Mouse (Mus musculus): ENCODE results near the gene Camk1d. TPM values are rescaled to one million over a fixed set of nuclear protein-coding genes. Genes with fewer than 3 reads are reported as not detected.
A peak's percentile ranks its signal among the peaks of the same experiment; 100 is the strongest.

Camk1d gene
- total and polyA plus RNA-seq, 3 experiments, result 4.6 to 12.4 (median 4.8) TPM

DNA sequence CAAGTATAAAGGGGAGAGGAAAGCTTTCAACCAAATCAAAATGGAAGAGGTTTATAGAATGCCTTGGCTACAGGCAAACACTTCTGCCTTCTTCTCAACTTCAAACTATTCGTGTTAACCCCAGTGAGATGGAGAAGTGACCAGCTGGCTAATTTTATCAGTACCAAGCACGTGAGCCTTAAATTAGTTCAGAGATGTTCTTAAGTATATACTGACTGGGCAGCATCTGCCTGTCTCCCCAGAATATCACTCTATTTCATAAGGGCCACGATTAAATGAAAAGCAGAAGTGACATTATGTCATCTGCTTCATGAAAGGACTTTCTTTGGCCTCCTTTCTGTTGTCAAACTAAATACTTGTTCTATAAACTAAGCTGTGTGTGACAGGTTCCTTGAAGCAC lies 22.6 kb downstream of the Camk1d start:
- no peak for DNase-seq (ENCODE audit: extremely low read depth)
- dilution Hi-C loops (cut with MboI; ENCODE audit: extremely low pct_ligation_motif_present, extremely low pct_unique_long_range_greater_than_20kb, low sequenced_read_pairs) (no loop called here), in situ Hi-C loops (cut with MboI; ENCODE audit: low pct_ligation_motif_present, low pct_unique_long_range_greater_than_20kb, low sequenced_read_pairs) (no loop called here)
- Histone ChIP-seq H3K4me2 (ENCODE audit: insufficient read depth, low read depth, poor library complexity, severe bottlenecking) (no peak overlapping the region), H3K9me3 (replicated peaks; ENCODE audit: low read length) (peaks cover 6% of the 10 kb centered on the region), H3K36me3 (replicated peaks in 1 of 2; ENCODE audit: control insufficient read depth in 1 of 2, insufficient read depth in 1 of 2, low read length in 1 of 2) (peaks cover 0 to 43% of the 10 kb centered on the region in 2 experiments), H3K27ac (ENCODE audit: insufficient read depth, low read depth) (no peak overlapping the region), H3K4me1 (ENCODE audit: control insufficient read depth in 1 of 2, insufficient read depth in 2 of 2) (peaks cover 0 to 4% of the 10 kb centered on the region in 2 experiments; a peak in 2 of 4 replicates), H3K79me2 (replicated peaks; ENCODE audit: control insufficient read depth, extremely low read depth, insufficient read depth, poor library complexity, severe bottlenecking) (no peaks in the 10 kb centered on the region), H3K4me3 (replicated peaks in 1 of 3; ENCODE audit: low read depth in 2 of 3, low read length in 2 of 3, poor library complexity in 1 of 3) (no peak overlapping the region), H3K27me3 (replicated peaks) (no peaks in the 10 kb centered on the region), H3K9ac (ENCODE audit: insufficient read depth, low read depth) (no peak overlapping the region)
- no peak for TF ChIP-seq POLR2A (IDR thresholded peaks at IDR 0.05; ENCODE audit: low read depth, low read length)
- no peak for TF ChIP-seq GABPA (IDR thresholded peaks at IDR 0.05; ENCODE audit: insufficient replicate concordance, low read depth, low read length)
- no peak for TF ChIP-seq ETS1 (conservative IDR thresholded peaks at IDR 0.05; ENCODE audit: low read depth, low read length)

DNA sequence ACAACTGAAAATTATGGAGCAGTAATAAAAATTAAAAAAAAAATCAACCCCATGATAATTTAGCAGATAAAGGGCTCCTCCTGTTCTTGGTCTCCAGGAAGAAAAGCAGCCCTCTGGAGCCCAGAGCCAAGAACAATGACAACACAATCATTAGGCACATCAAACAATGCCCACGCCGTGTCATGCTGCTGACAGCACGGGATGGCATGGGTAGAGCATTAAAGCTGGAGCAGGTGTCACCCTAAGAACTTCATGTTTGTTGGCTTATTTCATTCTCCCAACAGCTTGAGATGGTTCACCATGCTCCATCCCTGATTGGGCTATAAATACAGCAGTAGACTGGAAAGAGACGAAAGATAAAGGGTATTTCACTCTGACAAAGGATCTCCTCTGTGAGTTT lies 30.9 kb downstream of the Camk1d start:
- in situ Hi-C loops (cut with MboI; ENCODE audit: low pct_ligation_motif_present, low pct_unique_long_range_greater_than_20kb, low sequenced_read_pairs), result no loop called here
- H3K4me2 ChIP-seq (ENCODE audit: insufficient read depth, low read depth, poor library complexity, severe bottlenecking), result no peak overlapping the region
- H3K9me3 ChIP-seq (replicated peaks; ENCODE audit: low read length), result peaks cover 3% of the 10 kb centered on the region

GRCm38 (mm10) chr2:5681909-5682308 lies 32.4 kb downstream of the Camk1d start:
- Histone ChIP-seq H3K9ac (ENCODE audit: insufficient read depth, low read depth) (no peak overlapping the region), H3K4me1 (ENCODE audit: control insufficient read depth in 1 of 2, insufficient read depth in 2 of 2) (peaks cover 0 to 12% of the 10 kb centered on the region in 2 experiments; a peak in 2 of 4 replicates), H3K27me3 (replicated peaks) (no peaks in the 10 kb centered on the region), H3K27ac (ENCODE audit: insufficient read depth, low read depth) (no peak overlapping the region), H3K36me3 (replicated peaks in 1 of 2; ENCODE audit: control insufficient read depth in 1 of 2, insufficient read depth in 1 of 2, low read length in 1 of 2) (peaks cover 0 to 36% of the 10 kb centered on the region in 2 experiments), H3K4me2 (ENCODE audit: insufficient read depth, low read depth, poor library complexity, severe bottlenecking) (no peak overlapping the region), H3K9me3 (replicated peaks; ENCODE audit: low read length) (peaks cover 3% of the 10 kb centered on the region), H3K4me3 (replicated peaks in 1 of 3; ENCODE audit: low read depth in 2 of 3, low read length in 2 of 3, poor library complexity in 1 of 3) (no peak overlapping the region), H3K79me2 (replicated peaks; ENCODE audit: control insufficient read depth, extremely low read depth, insufficient read depth, poor library complexity, severe bottlenecking) (no peaks in the 10 kb centered on the region)
- dilution Hi-C loops (cut with MboI; ENCODE audit: extremely low pct_ligation_motif_present, extremely low pct_unique_long_range_greater_than_20kb, low sequenced_read_pairs), result no loop called here
- no peak for DNase-seq (ENCODE audit: extremely low read depth)
- in situ Hi-C loops (cut with MboI; ENCODE audit: low pct_ligation_motif_present, low pct_unique_long_range_greater_than_20kb, low sequenced_read_pairs), result no loop called here
- TF ChIP-seq ZNF384 (IDR thresholded peaks at IDR 0.05; ENCODE audit: low read depth, low read length) (peak; percentile 11; the same call in 1 of the 2 replicates), NELFE (IDR thresholded peaks at IDR 0.05; ENCODE audit: low read depth, low read length) (no peak), USF1 (IDR thresholded peaks at IDR 0.05; ENCODE audit: low read depth, low read length) (no peak), SMC3 (IDR thresholded peaks at IDR 0.05; ENCODE audit: low read depth, low read length) (no peak), USF2 (conservative IDR thresholded peaks at IDR 0.05; ENCODE audit: low read depth, low read length) (no peak)

More for the DNA sequence above, 30.9 kb downstream of the Camk1d start:
- no peak for DNase-seq (ENCODE audit: extremely low read depth)
- Histone ChIP-seq H3K79me2 (replicated peaks; ENCODE audit: control insufficient read depth, extremely low read depth, insufficient read depth, poor library complexity, severe bottlenecking) (no peaks in the 10 kb centered on the region), H3K4me1 (ENCODE audit: control insufficient read depth in 1 of 2, insufficient read depth in 2 of 2) (peaks cover 0 to 12% of the 10 kb centered on the region in 2 experiments; a peak in 2 of 4 replicates), H3K27me3 (replicated peaks) (no peaks in the 10 kb centered on the region), H3K9ac (ENCODE audit: insufficient read depth, low read depth) (no peak overlapping the region), H3K27ac (ENCODE audit: insufficient read depth, low read depth) (no peak overlapping the region), H3K36me3 (replicated peaks in 1 of 2; ENCODE audit: control insufficient read depth in 1 of 2, insufficient read depth in 1 of 2, low read length in 1 of 2) (peaks cover 0 to 30% of the 10 kb centered on the region in 2 experiments), H3K4me3 (replicated peaks in 1 of 3; ENCODE audit: low read depth in 2 of 3, low read length in 2 of 3, poor library complexity in 1 of 3) (no peak overlapping the region)
- TF ChIP-seq USF1 (IDR thresholded peaks at IDR 0.05; ENCODE audit: low read depth, low read length) (no peak), ETS1 (conservative IDR thresholded peaks at IDR 0.05; ENCODE audit: low read depth, low read length) (no peak), MEF2A (IDR thresholded peaks at IDR 0.05; ENCODE audit: borderline replicate concordance, low read depth, low read length) (no peak), JUN (IDR thresholded peaks at IDR 0.05; ENCODE audit: insufficient read depth, low read depth, low read length) (no peak), EP300 (IDR thresholded peaks at IDR 0.05; ENCODE audit: low read length) (no peak), IRF4 (IDR thresholded peaks at IDR 0.05; ENCODE audit: low read depth, low read length) (no peak), SMC3 (IDR thresholded peaks at IDR 0.05; ENCODE audit: low read depth, low read length) (no peak), PAX5 (IDR thresholded peaks at IDR 0.05; ENCODE audit: low read length) (no peak), USF2 (conservative IDR thresholded peaks at IDR 0.05; ENCODE audit: low read depth, low read length) (no peak), MAFK (IDR thresholded peaks at IDR 0.05; ENCODE audit: insufficient replicate concordance, low read length) (no peak), TBP (conservative IDR thresholded peaks at IDR 0.05; ENCODE audit: low read depth, low read length) (no peak), MXI1 (IDR thresholded peaks at IDR 0.05; ENCODE audit: low read depth, low read length) (no peak), CTCF (conservative IDR thresholded peaks at IDR 0.05 in 1 of 2, IDR thresholded peaks at IDR 0.05 in 1 of 2; ENCODE audit: low read depth in 2 of 2, low read length in 2 of 2) (no peak), HCFC1 (IDR thresholded peaks at IDR 0.05; ENCODE audit: low read depth, low read length) (no peak), NRF1 (IDR thresholded peaks at IDR 0.05; ENCODE audit: low read depth, low read length) (no peak), MAZ (IDR thresholded peaks at IDR 0.05; ENCODE audit: low read depth, low read length) (no peak), POLR2A (IDR thresholded peaks at IDR 0.05; ENCODE audit: low read depth, low read length) (no peak)
- dilution Hi-C loops (cut with MboI; ENCODE audit: extremely low pct_ligation_motif_present, extremely low pct_unique_long_range_greater_than_20kb, low sequenced_read_pairs), result no loop called here
